In genomic region chr12:79880751-79881261, GRCm38 (mm10) we compare ENCODE assay signal across 9 mouse cellular contexts.
DNase-seq lines count a peak whose midpoint lies in the region; ATAC-seq lines count a peak whose summit lies in the region.
"Had no signal": no experiment of that assay in that cellular context is flagged by ENCODE, and none has a peak within 500 bp of the region (broad histone marks: within the 10 kb centered on the region; RNA-seq: fewer than 3 reads in every experiment).

No protein-coding gene starts in this region.

- ATAC-seq in forebrain, embryonic 16.5 days = no peak
- ATAC-seq in hindbrain, embryonic 11.5 days (ENCODE audit: low FRiP score) = no peak

- no peaks in the 10 kb centered on the region for H3K36me3 ChIP-seq in forebrain, embryonic 10.5 days (replicated peaks)
- no peaks in the 10 kb centered on the region for H3K36me3 ChIP-seq in forebrain, embryonic 16.5 days (ENCODE audit: control insufficient read depth, insufficient read depth)
- no peaks in the 10 kb centered on the region for H3K36me3 ChIP-seq in embryonic facial prominence, embryonic 10.5 days (replicated peaks)
- no peaks in the 10 kb centered on the region for H3K36me3 ChIP-seq in hindbrain, embryonic 11.5 days (ENCODE audit: control insufficient read depth, insufficient read depth, low read length)

- 79% methylated on average over 18 of the region's 18 CpGs for WGBS in forebrain, embryonic 10.5 days
- 48% methylated on average over 18 of the region's 18 CpGs for WGBS in forebrain, embryonic 16.5 days
- 72% methylated on average over 18 of the region's 18 CpGs for WGBS in embryonic facial prominence, embryonic 10.5 days
- WGBS in hindbrain, embryonic 11.5 days = 65% methylated on average over 18 of the region's 18 CpGs

- peak overlapping the region; percentile 90 for H3K27ac ChIP-seq in forebrain, embryonic 10.5 days
- no peak overlapping the region; the same call in 1 of the 2 replicates for H3K27ac ChIP-seq in forebrain, embryonic 16.5 days (ENCODE audit: low read length)
- H3K27ac ChIP-seq in embryonic facial prominence, embryonic 10.5 days (replicated peaks) = peak overlapping the region; percentile 84
- H3K27ac ChIP-seq in hindbrain, embryonic 11.5 days (ENCODE audit: low read depth, low read length) = peak overlapping the region; percentile 67; the same call in 1 of the 2 replicates

- no peak overlapping the region for H3K4me3 ChIP-seq in forebrain, embryonic 10.5 days
- no peak overlapping the region for H3K4me3 ChIP-seq in forebrain, embryonic 16.5 days (replicated peaks; ENCODE audit: low read length)
- no peak overlapping the region for H3K4me3 ChIP-seq in embryonic facial prominence, embryonic 10.5 days
- H3K4me3 ChIP-seq in hindbrain, embryonic 11.5 days (ENCODE audit: low read depth, low read length) = no peak overlapping the region
- H3K4me3 ChIP-seq: megakaryocyte, embryonic 14.5 days had no signal

- H3K4me1 ChIP-seq in forebrain, embryonic 10.5 days = peaks cover 47% of the 10 kb centered on the region
- peaks cover 21% of the 10 kb centered on the region for H3K4me1 ChIP-seq in forebrain, embryonic 16.5 days (replicated peaks; ENCODE audit: control insufficient read depth, insufficient read depth, low read length)
- H3K4me1 ChIP-seq in embryonic facial prominence, embryonic 10.5 days = peaks cover 45% of the 10 kb centered on the region
- H3K4me1 ChIP-seq in hindbrain, embryonic 11.5 days (replicated peaks; ENCODE audit: control insufficient read depth, insufficient read depth, low read length) = peaks cover 11% of the 10 kb centered on the region

- no peaks in the 10 kb centered on the region for H3K27me3 ChIP-seq in forebrain, embryonic 10.5 days (ENCODE audit: poor library complexity, severe bottlenecking)
- no peaks in the 10 kb centered on the region for H3K27me3 ChIP-seq in forebrain, embryonic 16.5 days (replicated peaks; ENCODE audit: control insufficient read depth, insufficient read depth, low read length)
- H3K27me3 ChIP-seq in embryonic facial prominence, embryonic 10.5 days (replicated peaks; ENCODE audit: low read depth, poor library complexity, severe bottlenecking) = no peaks in the 10 kb centered on the region
- H3K27me3 ChIP-seq in hindbrain, embryonic 11.5 days (ENCODE audit: control insufficient read depth, insufficient read depth, low read length) = no peaks in the 10 kb centered on the region

- no peak for DNase-seq in forebrain, embryonic 10.5 days (ENCODE audit: extremely low spot score, low spot score)
- no peak for DNase-seq in embryonic facial prominence, embryonic 10.5 days (ENCODE audit: low spot score)
- no peak for DNase-seq in hindbrain, embryonic 11.5 days (ENCODE audit: low spot score)
- peak; percentile 54 for DNase-seq in lung, postnatal 14 days
- DNase-seq in embryo, embryonic 10.5 days (ENCODE audit: low spot score) = no peak
- DNase-seq in frontal cortex, postnatal 14 days (ENCODE audit: low spot score in 2 of 2) = no peak
- DNase-seq in embryo, embryonic 10 days (ENCODE audit: low spot score) = no peak

- H3K9ac ChIP-seq in forebrain, embryonic 16.5 days (replicated peaks; ENCODE audit: low read depth, low read length) = no peak overlapping the region
- no peak overlapping the region for H3K9ac ChIP-seq in hindbrain, embryonic 11.5 days (ENCODE audit: low read depth, low read length)

- H3K9me3 ChIP-seq in forebrain, embryonic 10.5 days = peaks cover 7% of the 10 kb centered on the region
- no peaks in the 10 kb centered on the region for H3K9me3 ChIP-seq in forebrain, embryonic 16.5 days (ENCODE audit: control insufficient read depth, low read length)
- 0 out of 2 replicates have a peak, but pooled peaks cover under 1% of the 10 kb centered on the region for H3K9me3 ChIP-seq in embryonic facial prominence, embryonic 10.5 days
- no peaks in the 10 kb centered on the region for H3K9me3 ChIP-seq in hindbrain, embryonic 11.5 days (ENCODE audit: control insufficient read depth, low read length)

- no peak overlapping the region for H3K4me2 ChIP-seq in forebrain, embryonic 16.5 days (ENCODE audit: low read length)
- H3K4me2 ChIP-seq in hindbrain, embryonic 11.5 days (replicated peaks; ENCODE audit: low read depth, low read length) = no peak overlapping the region
